Mouse (Mus musculus) megakaryocyte, embryonic 14.5 days (primary cell): ENCODE measurements around the gene Artn.

Experiments used
- FLI1 ChIP-seq: IDR thresholded peaks from 2 replicates; pipeline ENCODE4 v1.6.1; 2012; ENCODE audit warnings: low read length, inconsistent platforms, mixed read lengths
- GATA1 ChIP-seq: IDR thresholded peaks from 3 replicates; pipeline ENCODE4 v1.6.1; 2012; ENCODE audit warnings: mixed read lengths, low read length, inconsistent platforms, borderline replicate concordance

GRCm38 (mm10) chr4:117923450-117923849 lies 6.1 kb downstream of the Artn start:
- no peak for TF ChIP-seq GATA1
- TF ChIP-seq FLI1, result no peak
